Mouse (Mus musculus) CH12.LX (cell line): ENCODE data around the gene Flot1.

Experiments used
- CHD2 ChIP-seq: IDR thresholded peaks from 2 replicates; pipeline ENCODE4 v1.6.1; 2011; ENCODE audit warnings: low read length, improper control_type of control experiment
- CTCF ChIP-seq, 2 experiments: IDR thresholded peaks in 1 of 2; conservative IDR thresholded peaks in 1 of 2; 2 replicates each; pipeline ENCODE4 v1.5.1; 2011 to 2012; ENCODE audit warnings: low read depth in 2 of 2, low read length in 2 of 2, improper control_type of control experiment in 1 of 2, inconsistent platforms in 1 of 2, mild to moderate bottlenecking in 1 of 2, moderate library complexity in 1 of 2
- EP300 ChIP-seq: IDR thresholded peaks from 2 replicates; pipeline ENCODE4 v1.6.1; 2011; ENCODE audit warnings: low read length, improper control_type of control experiment
- MAFK ChIP-seq: IDR thresholded peaks from 2 replicates; pipeline ENCODE4 v1.6.1; 2011; ENCODE audit warnings: low read length, improper control_type of control experiment; ENCODE audit not compliant: insufficient replicate concordance
- POLR2A ChIP-seq: IDR thresholded peaks from 2 replicates; pipeline ENCODE4 v1.6.1; 2011; ENCODE audit warnings: low read depth, mild to moderate bottlenecking, improper control_type of control experiment, low read length
- USF1 ChIP-seq: IDR thresholded peaks from 2 replicates; pipeline ENCODE4 v1.6.1; 2014; ENCODE audit warnings: low read depth, mild to moderate bottlenecking, inconsistent platforms, low read length, improper control_type of control experiment
- ZC3H11A ChIP-seq: IDR thresholded peaks from 2 replicates; pipeline ENCODE4 v1.6.1; 2012; ENCODE audit warnings: low read depth, mild to moderate bottlenecking, inconsistent platforms, low read length, improper control_type of control experiment
- ZNF384 ChIP-seq: IDR thresholded peaks from 2 replicates; pipeline ENCODE4 v1.6.1; 2012; ENCODE audit warnings: low read depth, low read length, improper control_type of control experiment, inconsistent platforms

GRCm38 (mm10) chr17:35870151-35870883 lies 47.3 kb downstream of the Flot1 start:
- TF ChIP-seq ZC3H11A (no peak), CTCF (conservative IDR thresholded peaks at IDR 0.05 in 1 of 2, IDR thresholded peaks at IDR 0.05 in 1 of 2; ENCODE audit: low read depth in 2 of 2, low read length in 2 of 2) (no peak), EP300 (peak; percentile 73), ZNF384 (no peak), POLR2A (peak; percentile 52), CHD2 (peak; percentile 93), USF1 (no peak), MAFK (no peak)
